ENCODE assay signal across 36 mouse cellular contexts in the genomic region with DNA sequence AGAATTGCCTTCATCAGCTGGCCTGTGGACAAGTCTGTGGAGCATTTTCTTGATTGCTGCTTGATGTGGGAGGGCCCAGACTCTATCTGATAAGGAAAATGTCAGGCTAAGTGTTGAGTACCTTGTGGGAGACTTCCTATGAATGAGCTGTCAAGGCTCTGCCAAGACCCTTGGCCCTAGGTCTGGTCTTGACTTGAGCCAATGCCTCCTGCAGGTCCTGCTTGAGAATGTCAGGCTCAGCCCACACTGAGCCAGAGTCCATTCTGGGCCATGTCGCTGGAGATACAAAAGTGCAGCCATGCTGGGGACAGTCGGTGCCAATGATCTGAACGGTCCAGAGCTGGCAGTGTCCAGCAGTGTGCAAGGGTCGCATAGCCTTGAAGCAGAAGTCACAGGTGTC. TPM values are rescaled to one million over a fixed set of nuclear protein-coding genes. Genes with fewer than 3 reads are reported as not detected.
"Had no signal": no experiment of that assay in that cellular context is flagged by ENCODE, and none has a peak within 500 bp of the region (broad histone marks: within the 10 kb centered on the region; RNA-seq: fewer than 3 reads in every experiment).

No protein-coding gene starts in this region.

- DNase-seq: cerebellum, adult 8-10 months; cerebellum, adult 9-10 months; cerebellum, adult 9-11 months; cerebellum, postnatal 25 days; cerebellum, postnatal 36 days; embryo, embryonic 11 days; forebrain, postnatal 0 days; gastrocnemius, adult 2 months; gastrocnemius, postnatal 10 days; gastrocnemius, postnatal 14 days; gastrocnemius, postnatal 25 days; gastrocnemius, postnatal 36 days; heart, adult 11 months; heart, adult 18-20 months; heart, adult 2 months had no signal

- H3K9me3 ChIP-seq: embryonic facial prominence, embryonic 10.5 days; embryonic facial prominence, embryonic 12.5 days; embryonic facial prominence, embryonic 13.5 days; embryonic facial prominence, embryonic 15.5 days; forebrain, embryonic 10.5 days; forebrain, embryonic 12.5 days; forebrain, embryonic 13.5 days; heart, embryonic 10.5 days had no signal

- H3K27ac ChIP-seq: embryonic facial prominence, embryonic 10.5 days; embryonic facial prominence, embryonic 12.5 days; embryonic facial prominence, embryonic 13.5 days; embryonic facial prominence, embryonic 15.5 days; forebrain, embryonic 10.5 days; forebrain, embryonic 12.5 days; forebrain, embryonic 13.5 days; gastrocnemius, adult 2 months; heart, adult 2 months; heart, embryonic 10.5 days had no signal

- H3K4me3 ChIP-seq: embryonic facial prominence, embryonic 10.5 days; embryonic facial prominence, embryonic 12.5 days; embryonic facial prominence, embryonic 13.5 days; embryonic facial prominence, embryonic 15.5 days; erythroblast, embryonic 14.5 days; forebrain, embryonic 10.5 days; forebrain, embryonic 12.5 days; forebrain, embryonic 13.5 days; gastrocnemius, adult 2 months; heart, adult 2 months; heart, embryonic 10.5 days had no signal

- H3K4me2 ChIP-seq: embryonic facial prominence, embryonic 12.5 days; embryonic facial prominence, embryonic 13.5 days; embryonic facial prominence, embryonic 15.5 days; forebrain, embryonic 12.5 days; forebrain, embryonic 13.5 days; heart, embryonic 11.5 days had no signal

- H3K9ac ChIP-seq: embryonic facial prominence, embryonic 12.5 days; embryonic facial prominence, embryonic 13.5 days; embryonic facial prominence, embryonic 15.5 days; forebrain, embryonic 12.5 days; forebrain, embryonic 13.5 days; forebrain, postnatal 0 days had no signal

- H3K36me3 ChIP-seq: embryonic facial prominence, embryonic 10.5 days; embryonic facial prominence, embryonic 12.5 days; embryonic facial prominence, embryonic 13.5 days; embryonic facial prominence, embryonic 15.5 days; forebrain, embryonic 10.5 days; forebrain, embryonic 12.5 days; heart, embryonic 10.5 days had no signal

- ATAC-seq: forebrain, embryonic 13.5 days; forebrain, embryonic 14.5 days; forebrain, embryonic 16.5 days; forebrain, postnatal 0 days had no signal

RNA-seq across cellular contexts. Expression of a gene that starts 3.8 kb away (rescaled TPM):
- total RNA-seq: common myeloid progenitor, adult 5-6 weeks; forebrain, postnatal 0 days; gastrocnemius, adult 18-20 months; gastrocnemius, adult 2 months; gastrocnemius, adult 8-10 months; gastrocnemius, postnatal 36 days; granulocyte monocyte progenitor cell, adult 5-6 weeks; heart, adult 18-20 months; heart, adult 2 months; heart, adult 8-10 months had no signal
- polyA plus RNA-seq: erythroblast, embryonic 14.5 days; heart, adult 2 months had no signal

RNA-seq across cellular contexts. Expression of a gene that starts 6.2 kb away (rescaled TPM):
- total RNA-seq: common myeloid progenitor, adult 5-6 weeks; forebrain, postnatal 0 days; gastrocnemius, adult 18-20 months; gastrocnemius, adult 2 months; gastrocnemius, adult 8-10 months; granulocyte monocyte progenitor cell, adult 5-6 weeks; heart, adult 18-20 months; heart, adult 2 months; heart, adult 8-10 months had no signal
- polyA plus RNA-seq: cortical plate, adult 2 months; embryonic facial prominence, embryonic 11.5 days; embryonic facial prominence, embryonic 12.5 days; embryonic facial prominence, embryonic 13.5 days; erythroblast, embryonic 14.5 days; forebrain, embryonic 10.5 days; forebrain, embryonic 11.5 days; forebrain, embryonic 12.5 days; forebrain, embryonic 13.5 days; forebrain, embryonic 14.5 days; forebrain, embryonic 16.5 days; forebrain, postnatal 0 days; frontal cortex, adult 2 months; heart, adult 2 months; heart, embryonic 10.5 days; heart, embryonic 11.5 days had no signal

RNA-seq across cellular contexts. Expression of a gene that starts 9.1 kb away (rescaled TPM):
- total RNA-seq: common myeloid progenitor, adult 5-6 weeks; gastrocnemius, adult 18-20 months; gastrocnemius, adult 2 months; gastrocnemius, adult 8-10 months; gastrocnemius, postnatal 36 days; granulocyte monocyte progenitor cell, adult 5-6 weeks; heart, adult 18-20 months; heart, adult 2 months; heart, adult 8-10 months had no signal
- polyA plus RNA-seq: erythroblast, embryonic 14.5 days had no signal
